Mouse (Mus musculus): ENCODE results near the gene Arhgap23.

Gene Arhgap23

GRCm38 (mm10) chr11:97463166-97463565, 47.8 kb downstream of the Arhgap23 start:
- WGBS: 66% methylated on average over 33 of the region's 33 CpGs

GRCm38 (mm10) chr11:97463991-97464390, 48.7 kb downstream of the Arhgap23 start:
- whole genome bisulfite sequencing: 90% methylated on average over 4 of the region's 4 CpGs

GRCm38 (mm10) chr11:97465957-97466356, 50.6 kb downstream of the Arhgap23 start:
- WGBS: 74% methylated on average over 12 of the region's 12 CpGs

- WGBS: 40% methylated on average over 10 of the region's 10 CpGs
Measured at GRCm38 (mm10) chr11:97466444-97467160, 51.3 kb downstream of the Arhgap23 start.

GRCm38 (mm10) chr11:97468639-97469287, 53.4 kb downstream of the Arhgap23 start:
- WGBS: 47% methylated on average over 14 of the region's 14 CpGs

- 85% methylated on average over 7 of the region's 7 CpGs for WGBS
Measured at GRCm38 (mm10) chr11:97469828-97470227, 54.5 kb downstream of the Arhgap23 start.

- WGBS: 77% methylated on average over 6 of the region's 6 CpGs
Measured at GRCm38 (mm10) chr11:97471276-97471675, 55.9 kb downstream of the Arhgap23 start.

GRCm38 (mm10) chr11:97476334-97477095, 61.2 kb downstream of the Arhgap23 start:
- WGBS: 52% methylated on average over 8 of the region's 8 CpGs

- 65% methylated on average over 7 of the region's 7 CpGs for WGBS
Measured at GRCm38 (mm10) chr11:97477431-97477830, 62.1 kb downstream of the Arhgap23 start.

- 81% methylated on average over 6 of the region's 6 CpGs for WGBS
Measured at GRCm38 (mm10) chr11:97478345-97478744, 63.0 kb downstream of the Arhgap23 start.

GRCm38 (mm10) chr11:97479085-97479484, 63.8 kb downstream of the Arhgap23 start:
- 79% methylated on average over 10 of the region's 10 CpGs for WGBS

GRCm38 (mm10) chr11:97479824-97480223, 64.5 kb downstream of the Arhgap23 start:
- 52% methylated on average over 8 of the region's 8 CpGs for WGBS

- WGBS: 64% methylated on average over 8 of the region's 8 CpGs
Measured at GRCm38 (mm10) chr11:97485661-97486060, 70.3 kb downstream of the Arhgap23 start.

- WGBS: 75% methylated on average over 3 of the region's 3 CpGs
Measured at GRCm38 (mm10) chr11:97487656-97488055, 72.3 kb downstream of the Arhgap23 start.

- 39% methylated on average over 16 of the region's 16 CpGs for WGBS
Measured at GRCm38 (mm10) chr11:97489589-97490324, 74.4 kb downstream of the Arhgap23 start.

GRCm38 (mm10) chr11:97491640-97492039, 76.3 kb downstream of the Arhgap23 start:
- 77% methylated on average over 10 of the region's 10 CpGs for WGBS

GRCm38 (mm10) chr11:97492836-97493235, 77.5 kb downstream of the Arhgap23 start:
- WGBS: 85% methylated on average over 3 of the region's 3 CpGs

- WGBS: 95% methylated on average over 4 of the region's 4 CpGs
Measured at GRCm38 (mm10) chr11:97497543-97497942, 82.2 kb downstream of the Arhgap23 start.

- 47% methylated on average over 86 of the region's 88 CpGs for WGBS
Measured at GRCm38 (mm10) chr11:97499865-97500719, 84.8 kb downstream of the Arhgap23 start, which contains the start of gene 4933428G20Rik. Gene 4933428G20Rik, minus strand, starts transcription at chr11:97500340.

GRCm38 (mm10) chr11:97500720-97501448, 85.6 kb downstream of the Arhgap23 start:
- WGBS: 51% methylated on average over 51 of the region's 51 CpGs
